Mouse (Mus musculus) embryonic facial prominence, embryonic 15.5 days (tissue): ENCODE data around the gene Adgra3. TPM values are rescaled to one million over a fixed set of nuclear protein-coding genes. Genes with fewer than 3 reads are reported as not detected.

ENCODE experiments used
- ATAC-seq: fragments of 200-750 bp; cut with Nextera tagmentation; 2 replicates; pipeline ENCODE4 v1.8.0; 2017; ENCODE audit warnings: low read depth, moderate TSS enrichment; ENCODE audit not compliant: insufficient number of reproducible peaks, low FRiP score, low TSS enrichment
- H3K27ac ChIP-seq: fragments of 300-500 bp; sonication (generic); replicated peaks from 2 replicates; pipeline ENCODE4 v1.5.1; 2015; ENCODE audit warnings: mild to moderate bottlenecking, inconsistent platforms
- H3K27me3 ChIP-seq: fragments of 300-500 bp; sonication (generic); 2 replicates; pipeline ENCODE4 v1.6.1; 2015; ENCODE audit warnings: inconsistent platforms
- H3K36me3 ChIP-seq: fragments of 300-500 bp; sonication (generic); 2 replicates; pipeline ENCODE4 v1.6.1; 2015; ENCODE audit warnings: mild to moderate bottlenecking, inconsistent platforms
- H3K4me1 ChIP-seq: fragments of 300-500 bp; sonication (generic); 2 replicates; pipeline ENCODE4 v1.6.1; 2015; ENCODE audit warnings: inconsistent platforms
- H3K4me2 ChIP-seq: fragments of 300-500 bp; sonication (generic); replicated peaks from 2 replicates; pipeline ENCODE4 v1.6.1; 2015; ENCODE audit warnings: mild to moderate bottlenecking, inconsistent platforms
- H3K4me3 ChIP-seq: fragments of 300-500 bp; sonication (generic); replicated peaks from 2 replicates; pipeline ENCODE4 v1.5.1; 2015; ENCODE audit warnings: mild to moderate bottlenecking, inconsistent platforms
- H3K9ac ChIP-seq: fragments of 300-500 bp; sonication (generic); 2 replicates; pipeline ENCODE4 v1.6.1; 2015; ENCODE audit warnings: inconsistent platforms
- H3K9me3 ChIP-seq: fragments of 300-500 bp; sonication (generic); replicated peaks from 2 replicates; pipeline ENCODE4 v1.6.1; 2016; ENCODE audit warnings: inconsistent platforms
- WGBS: fragments of 180-500 bp; shearing (Covaris S2); methylation state at CpG from one replicate; pipeline ENCODE4 v1.1.7; 2015; 5-methylcytosine and 5-hydroxymethylcytosine counted together
- polyA plus RNA-seq: library from polyadenylated mRNA; unstranded; fragments of >200 nt; fragmentation: Nextera tagmentation; extraction: Ambion mirVana; gene quantifications from 2 replicates; pipeline ENCODE4 v1.2.1, GENCODE M21; 2015

The Adgra3 gene
- polyA plus RNA-seq, 1 experiment from 2014 or later, result 33.6 TPM

GRCm38 (mm10) chr5:50048271-50048851 lies 10.4 kb downstream of the Adgra3 start:
- Histone ChIP-seq H3K4me1 (peaks cover 47% of the 10 kb centered on the region), H3K9ac (no peak overlapping the region), H3K4me2 (no peak overlapping the region), H3K27me3 (no peaks in the 10 kb centered on the region), H3K4me3 (no peak overlapping the region), H3K9me3 (no peaks in the 10 kb centered on the region), H3K27ac (no peak overlapping the region), H3K36me3 (no peaks in the 10 kb centered on the region)
- ATAC-seq, result no peak; the same call in 1 of the 2 replicates
- WGBS, result 40% methylated on average over 5 of the region's 5 CpGs

- Histone ChIP-seq H3K4me1 (peaks cover 32% of the 10 kb centered on the region), H3K4me3 (no peak overlapping the region), H3K27ac (no peak overlapping the region), H3K9me3 (no peaks in the 10 kb centered on the region), H3K36me3 (no peaks in the 10 kb centered on the region), H3K4me2 (no peak overlapping the region), H3K9ac (no peak overlapping the region), H3K27me3 (no peaks in the 10 kb centered on the region)
- ATAC-seq, result no peak
- 71% methylated on average over 6 of the region's 6 CpGs for WGBS
These were observed 13.6 kb downstream of the Adgra3 start for GRCm38 (mm10) chr5:50045180-50045579.

- 79% methylated on average over 4 of the region's 4 CpGs for WGBS
- no peak overlapping the region for H3K9ac ChIP-seq
These were observed 15.1 kb downstream of the Adgra3 start for GRCm38 (mm10) chr5:50043677-50044076.

GRCm38 (mm10) chr5:50042274-50042943 lies 16.4 kb downstream of the Adgra3 start:
- no peak for ATAC-seq
- Histone ChIP-seq H3K4me3 (no peak overlapping the region), H3K4me2 (0 out of 2 replicates have a peak overlapping the region, but pooled peaks have one; percentile 11), H3K9ac (no peak overlapping the region), H3K4me1 (peaks cover 39% of the 10 kb centered on the region), H3K36me3 (no peaks in the 10 kb centered on the region), H3K27me3 (no peaks in the 10 kb centered on the region), H3K9me3 (no peaks in the 10 kb centered on the region), H3K27ac (peak overlapping the region; percentile 1; the same call in 1 of the 2 replicates)
- WGBS, result 40% methylated on average over 7 of the region's 7 CpGs

More at GRCm38 (mm10) chr5:50043677-50044076, 15.1 kb downstream of the Adgra3 start:
- Histone ChIP-seq H3K4me3 (no peak overlapping the region), H3K4me1 (peaks cover 35% of the 10 kb centered on the region), H3K9me3 (no peaks in the 10 kb centered on the region), H3K36me3 (no peaks in the 10 kb centered on the region), H3K27me3 (no peaks in the 10 kb centered on the region), H3K27ac (no peak overlapping the region), H3K4me2 (no peak overlapping the region)
- ATAC-seq, result no peak

- H3K4me2 ChIP-seq, result no peak overlapping the region
- 40% methylated on average over 6 of the region's 6 CpGs for WGBS
- H3K9ac ChIP-seq, result no peak overlapping the region
- H3K36me3 ChIP-seq, result no peaks in the 10 kb centered on the region
- H3K4me1 ChIP-seq, result peaks cover 44% of the 10 kb centered on the region
- no peaks in the 10 kb centered on the region for H3K9me3 ChIP-seq
- peak overlapping the region; percentile 44; the same call in 1 of the 2 replicates for H3K27ac ChIP-seq
- H3K4me3 ChIP-seq, result no peak overlapping the region
- ATAC-seq, result no peak
- no peaks in the 10 kb centered on the region for H3K27me3 ChIP-seq
These were observed 19.3 kb downstream of the Adgra3 start for GRCm38 (mm10) chr5:50039521-50039920.

GRCm38 (mm10) chr5:50037666-50038065 lies 21.1 kb downstream of the Adgra3 start:
- Histone ChIP-seq H3K4me3 (no peak overlapping the region), H3K36me3 (no peaks in the 10 kb centered on the region), H3K4me1 (peaks cover 50% of the 10 kb centered on the region), H3K27me3 (no peaks in the 10 kb centered on the region), H3K9ac (no peak overlapping the region), H3K27ac (no peak overlapping the region), H3K9me3 (no peaks in the 10 kb centered on the region), H3K4me2 (no peak overlapping the region)
- 64% methylated on average over 8 of the region's 8 CpGs for WGBS
- no peak for ATAC-seq

- ATAC-seq, result no peak
- H3K4me2 ChIP-seq, result no peak overlapping the region
- 82% methylated on average over 8 of the region's 8 CpGs for WGBS
- no peaks in the 10 kb centered on the region for H3K27me3 ChIP-seq
- no peak overlapping the region for H3K27ac ChIP-seq
- H3K4me1 ChIP-seq, result peaks cover 51% of the 10 kb centered on the region
- H3K4me3 ChIP-seq, result no peak overlapping the region
- H3K9ac ChIP-seq, result no peak overlapping the region
- H3K9me3 ChIP-seq, result no peaks in the 10 kb centered on the region
- no peaks in the 10 kb centered on the region for H3K36me3 ChIP-seq
These were observed 23.8 kb downstream of the Adgra3 start for GRCm38 (mm10) chr5:50034900-50035514.

GRCm38 (mm10) chr5:50034231-50034630 lies 24.6 kb downstream of the Adgra3 start:
- peak; percentile 40; the same call in 1 of the 2 replicates for ATAC-seq
- H3K4me2 ChIP-seq, result no peak overlapping the region
- 0 out of 2 replicates have a peak overlapping the region, but pooled peaks have one; percentile 7 for H3K27ac ChIP-seq
- no peaks in the 10 kb centered on the region for H3K27me3 ChIP-seq
- no peak overlapping the region for H3K9ac ChIP-seq
- H3K36me3 ChIP-seq, result no peaks in the 10 kb centered on the region
- no peak overlapping the region for H3K4me3 ChIP-seq
- H3K9me3 ChIP-seq, result no peaks in the 10 kb centered on the region
- peaks cover 44% of the 10 kb centered on the region for H3K4me1 ChIP-seq
- WGBS, result 53% methylated on average over 6 of the region's 6 CpGs

- 0 out of 2 replicates have a peak overlapping the region, but pooled peaks have one; percentile 7 for H3K27ac ChIP-seq
- H3K9me3 ChIP-seq, result no peaks in the 10 kb centered on the region
- no peak overlapping the region for H3K4me3 ChIP-seq
- H3K36me3 ChIP-seq, result no peaks in the 10 kb centered on the region
- no peak overlapping the region for H3K9ac ChIP-seq
- no peak for ATAC-seq
- H3K27me3 ChIP-seq, result no peaks in the 10 kb centered on the region
- no peak overlapping the region for H3K4me2 ChIP-seq
- 65% methylated on average over 9 of the region's 9 CpGs for WGBS
- H3K4me1 ChIP-seq, result peaks cover 40% of the 10 kb centered on the region
These were observed 25.1 kb downstream of the Adgra3 start for GRCm38 (mm10) chr5:50033660-50034059.

- H3K4me3 ChIP-seq, result no peak overlapping the region
- no peak overlapping the region for H3K4me2 ChIP-seq
- no peaks in the 10 kb centered on the region for H3K36me3 ChIP-seq
- peaks cover 36% of the 10 kb centered on the region for H3K4me1 ChIP-seq
- no peaks in the 10 kb centered on the region for H3K27me3 ChIP-seq
- H3K9ac ChIP-seq, result no peak overlapping the region
- 34% methylated on average over 5 of the region's 5 CpGs for WGBS
- no peak for ATAC-seq
- H3K9me3 ChIP-seq, result no peaks in the 10 kb centered on the region
- no peak overlapping the region for H3K27ac ChIP-seq
These were observed 26.5 kb downstream of the Adgra3 start for GRCm38 (mm10) chr5:50032332-50032731.

- no peaks in the 10 kb centered on the region for H3K27me3 ChIP-seq
- H3K27ac ChIP-seq, result no peak overlapping the region
- no peak overlapping the region for H3K4me3 ChIP-seq
- no peak for ATAC-seq
- no peak overlapping the region for H3K9ac ChIP-seq
- 84% methylated on average over 2 of the region's 2 CpGs for WGBS
- H3K4me2 ChIP-seq, result no peak overlapping the region
- no peaks in the 10 kb centered on the region for H3K36me3 ChIP-seq
- H3K9me3 ChIP-seq, result no peaks in the 10 kb centered on the region
- peaks cover 38% of the 10 kb centered on the region for H3K4me1 ChIP-seq
These were observed 27.0 kb downstream of the Adgra3 start for GRCm38 (mm10) chr5:50031763-50032272.
